Mouse (Mus musculus): Measurements from ENCODE around the gene Sgcd.

DNA sequence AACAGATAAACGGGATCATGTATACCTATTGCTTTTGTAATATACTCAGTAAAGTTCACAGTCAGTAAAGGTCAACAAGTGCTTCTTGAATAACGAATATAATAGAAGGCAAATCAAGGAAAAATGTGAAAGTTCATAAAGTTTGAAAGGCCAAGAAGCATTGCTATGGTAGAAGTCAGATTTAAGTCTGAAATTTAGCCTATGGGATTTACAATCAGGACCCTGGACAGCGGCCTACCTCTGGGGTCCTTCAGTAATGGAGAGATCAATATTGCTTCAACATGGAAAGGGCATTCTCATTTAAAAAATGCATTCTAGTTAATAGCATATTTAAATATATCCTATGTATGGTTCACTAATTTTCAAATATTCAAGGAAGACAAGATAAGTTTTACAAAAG lies 24.1 kb upstream of the Sgcd start:
- TF ChIP-seq EP300 (IDR thresholded peaks at IDR 0.05; ENCODE audit: low read depth) = no peak
- TF ChIP-seq CTCF (IDR thresholded peaks at IDR 0.05; ENCODE audit: low read depth) = no peak
